Mouse (Mus musculus) embryo, embryonic 11 days (tissue): ENCODE results near the gene Mtmr1.
A peak's percentile ranks its signal among the peaks of the same experiment; 100 is the strongest.
"Not testable (repeated sequence)": the region's sequence is repeated elsewhere in the genome, so short reads cannot be mapped to it uniquely, and the experiment has no call there.

Source experiments
- DNase-seq: peaks from one replicate; pipeline ENCODE4 v3.0.0-alpha.2; 2015

Mtmr1 gene

GRCm38 (mm10) chrX:71364554-71364991 lies at the start of gene Mtmr1:
Gene Mtmr1, plus strand, starts transcription at chrX:71364760.
- peak; percentile 83 for DNase-seq

- no peak for DNase-seq
Observed at GRCm38 (mm10) chrX:71352033-71352432, 12.5 kb upstream of the Mtmr1 start.

GRCm38 (mm10) chrX:71355331-71355730 lies 9.2 kb upstream of the Mtmr1 start:
- DNase-seq = no peak

- not testable (repeated sequence) for DNase-seq
Observed at GRCm38 (mm10) chrX:71361793-71362192, 2.8 kb upstream of the Mtmr1 start.

GRCm38 (mm10) chrX:71364062-71364461 lies 498 bp upstream of the Mtmr1 start:
- DNase-seq = no peak

- peak; percentile 29 for DNase-seq
Observed at GRCm38 (mm10) chrX:71365011-71365410, 451 bp downstream of the Mtmr1 start.

- DNase-seq = no peak
Observed at GRCm38 (mm10) chrX:71365510-71365909, 950 bp downstream of the Mtmr1 start.

GRCm38 (mm10) chrX:71366973-71367372 lies 2.4 kb downstream of the Mtmr1 start:
- DNase-seq = no peak

- DNase-seq = no peak
Observed at GRCm38 (mm10) chrX:71376781-71377180, 12.2 kb downstream of the Mtmr1 start.

GRCm38 (mm10) chrX:71378435-71378834 lies 13.9 kb downstream of the Mtmr1 start:
- no peak for DNase-seq

- peak; percentile 34 for DNase-seq
Observed at GRCm38 (mm10) chrX:71381571-71381970, 17.0 kb downstream of the Mtmr1 start.

- DNase-seq = no peak
Observed at GRCm38 (mm10) chrX:71396326-71396725, 31.8 kb downstream of the Mtmr1 start.

- DNase-seq = no peak
Observed at GRCm38 (mm10) chrX:71406290-71406689, 41.7 kb downstream of the Mtmr1 start.

GRCm38 (mm10) chrX:71408386-71408785 lies 43.8 kb downstream of the Mtmr1 start:
- no peak for DNase-seq

- no peak for DNase-seq
Observed at GRCm38 (mm10) chrX:71412776-71413175, 48.2 kb downstream of the Mtmr1 start.

- DNase-seq = no peak
Observed at GRCm38 (mm10) chrX:71413616-71414015, 49.1 kb downstream of the Mtmr1 start.

- no peak for DNase-seq
Observed at GRCm38 (mm10) chrX:71424852-71425251, 60.3 kb downstream of the Mtmr1 start.

- peak; percentile 76 for DNase-seq
Observed at GRCm38 (mm10) chrX:71425746-71426519, 61.4 kb downstream of the Mtmr1 start.

GRCm38 (mm10) chrX:71427491-71427890 lies 62.9 kb downstream of the Mtmr1 start:
- DNase-seq = no peak

GRCm38 (mm10) chrX:71430900-71431299 lies 66.3 kb downstream of the Mtmr1 start:
- DNase-seq = no peak

- DNase-seq = peak; percentile 11
Observed at GRCm38 (mm10) chrX:71434448-71434847, 69.9 kb downstream of the Mtmr1 start.

GRCm38 (mm10) chrX:71434860-71435259 lies 70.3 kb downstream of the Mtmr1 start:
- peak; percentile 12 for DNase-seq

GRCm38 (mm10) chrX:71435542-71435941 lies 71.0 kb downstream of the Mtmr1 start:
- no peak for DNase-seq

- DNase-seq = no peak
Observed at GRCm38 (mm10) chrX:71439473-71439872, 74.9 kb downstream of the Mtmr1 start.

GRCm38 (mm10) chrX:71442916-71443315 lies 78.4 kb downstream of the Mtmr1 start:
- no peak for DNase-seq
